Mouse (Mus musculus) small intestine, adult 10 weeks (tissue): ENCODE data around the gene Card9. TPM values are rescaled to one million over a fixed set of nuclear protein-coding genes. Genes with fewer than 3 reads are reported as not detected.

Experiments
- polyA plus RNA-seq: library from polyadenylated mRNA; stranded (reverse); fragments of 350-450 nt; fragmentation: Illumina TruSeq; extraction: RNeasy Lipid Tissue Mini Kit (QIAGEN cat#74804); gene quantifications from one replicate; pipeline ENCODE4 v1.2.3, GENCODE M21; 2014; ENCODE audit warnings: low replicate concordance

The Card9 gene
- polyA plus RNA-seq: not detected

DNA sequence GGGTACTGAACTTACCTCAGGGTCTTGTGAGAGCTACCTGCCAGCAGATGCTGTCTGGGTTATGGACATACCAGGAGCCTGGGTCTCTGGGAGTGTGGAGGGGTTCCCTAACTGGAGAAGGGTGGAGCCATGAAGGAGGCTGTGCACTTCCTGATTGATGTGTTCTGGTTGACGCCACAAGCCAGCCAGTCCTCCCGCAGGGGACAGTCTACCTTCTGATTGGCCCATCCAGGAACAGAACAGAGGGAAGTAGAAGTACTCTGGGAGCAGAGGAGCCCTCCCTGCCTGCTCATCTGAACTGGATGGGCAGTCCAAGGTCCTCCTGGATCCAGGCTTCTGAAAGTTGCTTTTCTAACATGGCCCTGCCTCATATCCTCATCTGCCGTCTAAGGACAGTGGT, at the start of gene Card9:
Gene Card9 (minus strand): TSS at position 147 of the 400 bp plus-strand sequence.

GRCm38 (mm10) chr2:26408515-26409356, 48.0 kb upstream of the Card9 start, which contains the start of gene Inpp5e:
Inpp5e (minus strand) TSS chr2:26409203.

DNA sequence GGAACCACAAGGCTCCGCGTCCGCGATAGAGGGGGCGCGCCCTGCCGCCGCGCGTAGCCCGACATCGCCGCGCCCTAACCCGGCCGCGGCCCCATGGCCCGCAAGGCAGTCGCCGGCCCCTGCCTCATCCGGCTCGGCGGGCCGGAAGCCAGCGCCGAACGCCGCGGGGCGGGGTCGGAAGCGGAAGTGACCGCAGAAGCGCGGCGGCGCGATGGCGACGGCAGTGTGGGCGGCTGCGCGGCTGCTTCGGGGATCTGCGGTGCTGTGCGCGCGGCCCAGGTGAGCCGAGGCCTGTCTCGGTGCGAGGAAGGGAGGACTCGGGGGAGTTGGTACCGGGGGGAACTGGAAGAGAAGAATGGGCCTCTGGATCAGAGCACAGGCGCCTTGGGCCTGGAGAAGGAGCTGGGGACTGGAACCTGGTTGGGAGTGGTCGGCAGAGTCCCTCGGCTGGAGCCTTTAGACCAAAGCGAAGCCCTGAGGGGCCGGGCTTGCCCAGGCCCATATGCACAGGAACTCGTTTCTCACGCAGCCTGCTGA, 28.5 kb upstream of the Card9 start, which contains the start of the genes Entr1 and Pmpca:
Gene Entr1 (minus strand): TSS at position 163 of the 537 bp plus-strand sequence.
Gene Pmpca (plus strand): TSS at position 186 of the 537 bp plus-strand sequence.

GRCm38 (mm10) chr2:26380131-26380771, 19.5 kb upstream of the Card9 start, which contains the start of gene Snapc4:
Snapc4 (minus strand) TSS chr2:26380653.

DNA sequence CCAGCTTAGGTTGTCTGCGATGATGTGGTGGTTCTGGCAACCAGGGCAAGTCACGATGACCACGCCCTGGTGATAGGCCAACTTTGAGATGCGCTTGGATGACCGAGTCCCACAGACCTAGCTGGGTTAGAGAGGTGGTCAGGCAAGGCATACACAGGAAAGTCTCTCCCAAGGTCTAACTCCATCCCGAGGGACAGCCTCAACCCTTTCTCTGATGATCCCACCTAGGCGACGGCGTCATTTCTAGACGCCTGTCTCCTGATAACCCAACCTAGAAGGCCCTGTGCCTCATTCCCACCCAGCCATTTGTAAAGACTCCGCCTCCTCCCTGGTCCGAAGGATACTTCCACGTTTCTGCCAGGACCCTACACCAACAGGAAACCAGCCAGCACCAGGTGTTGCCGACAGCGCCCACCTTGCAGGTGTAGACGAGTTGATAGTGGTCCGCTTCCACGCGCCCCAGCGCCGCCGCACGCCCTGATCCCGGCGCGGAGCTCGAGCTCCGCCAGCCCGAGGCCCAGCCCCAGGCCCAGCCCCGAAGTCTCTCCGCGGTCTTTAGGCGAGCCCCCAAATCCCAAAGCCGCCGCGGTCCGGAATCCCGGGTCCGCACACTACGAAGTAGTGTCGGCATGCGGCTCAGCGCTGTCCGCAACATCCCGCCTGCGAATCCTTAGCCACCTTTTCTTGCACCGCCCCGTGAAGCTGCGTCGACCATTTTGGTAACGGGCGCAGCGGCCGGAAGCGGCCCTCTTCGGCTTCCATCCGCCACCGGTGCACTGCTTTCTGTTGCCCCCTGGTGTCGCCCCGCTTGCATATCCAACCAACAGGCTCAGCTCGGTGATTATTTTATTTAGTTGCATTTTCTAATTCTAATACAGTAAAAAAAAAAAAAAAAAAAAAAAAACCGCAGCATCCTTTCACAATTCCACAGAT, 9.1 kb downstream of the Card9 start, which contains the start of gene Dnlz:
Gene Dnlz (minus strand): TSS at position 753 of the 933 bp plus-strand sequence.

DNA sequence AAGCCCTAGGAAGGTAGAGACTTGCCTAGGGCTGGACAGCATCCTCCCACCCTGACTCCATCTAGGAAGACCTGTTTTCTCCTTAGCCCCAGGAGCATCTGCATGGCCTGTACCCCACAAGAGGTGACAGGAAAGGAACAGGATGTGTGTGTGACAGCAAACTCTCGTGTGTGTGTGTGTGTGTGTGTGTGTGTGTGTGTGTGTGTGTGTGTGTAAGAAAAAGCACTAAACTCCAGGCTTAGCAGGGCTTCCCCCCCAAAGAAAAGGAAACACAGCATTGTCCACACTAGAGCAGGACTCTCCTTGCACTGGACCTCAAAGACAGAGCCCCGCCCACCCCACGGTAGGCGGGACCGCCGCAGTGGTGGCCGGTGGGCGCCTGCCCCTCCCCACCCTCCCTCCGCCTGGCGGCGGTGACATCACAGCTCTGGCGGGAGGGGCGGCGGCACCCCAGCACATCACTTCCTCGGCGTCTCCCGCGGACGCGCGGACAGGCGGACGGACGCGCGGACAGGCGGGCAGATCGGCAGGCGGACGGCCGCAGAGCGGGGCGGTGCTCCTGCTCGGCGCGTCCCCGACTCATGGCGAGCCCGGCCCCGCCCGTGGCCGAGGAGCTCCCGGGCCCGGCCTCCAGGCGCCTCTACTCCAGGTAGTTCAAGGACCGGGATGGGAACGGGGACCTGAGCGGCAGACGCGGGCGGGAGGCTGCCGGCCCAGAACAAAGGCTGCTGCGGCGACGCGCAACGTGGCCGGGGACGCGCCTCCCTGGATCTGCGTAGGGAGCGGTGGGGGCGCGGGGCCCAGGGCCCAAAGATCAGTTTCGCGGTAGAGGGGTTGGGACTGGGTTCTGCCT, 45.4 kb downstream of the Card9 start, which contains the start of gene Gpsm1:
Gene Gpsm1 (plus strand): TSS at position 444 of the 853 bp plus-strand sequence.

Other genes with a start within 250 kb of the Card9 start
- 9.4 TPM for gene Nacc2, start 237.7 kb downstream of the Card9 start, polyA plus RNA-seq
- gene Lhx3, start 152.6 kb downstream of the Card9 start, polyA plus RNA-seq: not detected
- gene Qsox2, start 123.4 kb downstream of the Card9 start, polyA plus RNA-seq: 6.0 TPM
- 0.11 TPM for gene Ccdc187, start 66.4 kb downstream of the Card9 start, polyA plus RNA-seq
- not detected for gene Gpsm1, start 45.4 kb downstream of the Card9 start, polyA plus RNA-seq
- 0.67 TPM for gene Dnlz, start 8.8 kb downstream of the Card9 start, polyA plus RNA-seq
- gene Snapc4, start 19.7 kb upstream of the Card9 start, polyA plus RNA-seq: 2.5 TPM
- gene Entr1, start 28.4 kb upstream of the Card9 start, polyA plus RNA-seq: 27.0 TPM
- 81.5 TPM for gene Pmpca, start 28.4 kb upstream of the Card9 start, polyA plus RNA-seq
- gene Inpp5e, start 48.3 kb upstream of the Card9 start, polyA plus RNA-seq: 4.4 TPM
- gene Sec16a, start 84.3 kb upstream of the Card9 start, polyA plus RNA-seq: 58.1 TPM
- 1.1 TPM for gene Notch1, start 155.7 kb upstream of the Card9 start, polyA plus RNA-seq
- gene Egfl7, start 219.1 kb upstream of the Card9 start, polyA plus RNA-seq: 1.0 TPM
- not detected for gene Gm20532, start 225.7 kb upstream of the Card9 start, polyA plus RNA-seq
- 3.9 TPM for gene Agpat2, start 243.5 kb upstream of the Card9 start, polyA plus RNA-seq